ENCODE assay signal across 1 mouse cellular context in genomic region chr11:78256618-78257017, GRCm38 (mm10).
TF ChIP-seq lines count a peak whose summit lies in the region.

No protein-coding gene starts in this region.

TF ChIP-seq in CH12.LX, 34 proteins besides CTCF, POLR2A, EP300 and RAD21:
- TF ChIP-seq JUN (IDR thresholded peaks at IDR 0.05; ENCODE audit: insufficient read depth, low read depth, low read length), result no peak
- no peak for TF ChIP-seq UBTF (IDR thresholded peaks at IDR 0.05; ENCODE audit: low read depth, low read length)
- peak; percentile 37 for TF ChIP-seq SMC3 (IDR thresholded peaks at IDR 0.05; ENCODE audit: low read depth, low read length)
- no peak for TF ChIP-seq USF1 (IDR thresholded peaks at IDR 0.05; ENCODE audit: low read depth, low read length)
- no peak for TF ChIP-seq JUND (conservative IDR thresholded peaks at IDR 0.05; ENCODE audit: low read depth, low read length)
- TF ChIP-seq ZNF384 (IDR thresholded peaks at IDR 0.05; ENCODE audit: low read depth, low read length), result peak; percentile 18; the same call in 1 of the 2 replicates
- no peak for TF ChIP-seq BHLHE40 (IDR thresholded peaks at IDR 0.05; ENCODE audit: low read depth, low read length)
TF ChIP-seq in CH12.LX: peak in this region for 2.
